Mouse (Mus musculus) cerebellum, adult (tissue): Measurements from ENCODE around the gene Fbxo46.
"Not testable (repeated sequence)": the region's sequence is repeated elsewhere in the genome, so short reads cannot be mapped to it uniquely, and the experiment has no call there.

Source experiments
- ATAC-seq: cut with Nextera tagmentation; 2 replicates; pipeline ENCODE4 v1.9.2; 2017; ENCODE audit warnings: mild to moderate bottlenecking, moderate library complexity, mixed read lengths; ENCODE audit not compliant: insufficient number of reproducible peaks, low FRiP score, low TSS enrichment

Fbxo46 gene

DNA sequence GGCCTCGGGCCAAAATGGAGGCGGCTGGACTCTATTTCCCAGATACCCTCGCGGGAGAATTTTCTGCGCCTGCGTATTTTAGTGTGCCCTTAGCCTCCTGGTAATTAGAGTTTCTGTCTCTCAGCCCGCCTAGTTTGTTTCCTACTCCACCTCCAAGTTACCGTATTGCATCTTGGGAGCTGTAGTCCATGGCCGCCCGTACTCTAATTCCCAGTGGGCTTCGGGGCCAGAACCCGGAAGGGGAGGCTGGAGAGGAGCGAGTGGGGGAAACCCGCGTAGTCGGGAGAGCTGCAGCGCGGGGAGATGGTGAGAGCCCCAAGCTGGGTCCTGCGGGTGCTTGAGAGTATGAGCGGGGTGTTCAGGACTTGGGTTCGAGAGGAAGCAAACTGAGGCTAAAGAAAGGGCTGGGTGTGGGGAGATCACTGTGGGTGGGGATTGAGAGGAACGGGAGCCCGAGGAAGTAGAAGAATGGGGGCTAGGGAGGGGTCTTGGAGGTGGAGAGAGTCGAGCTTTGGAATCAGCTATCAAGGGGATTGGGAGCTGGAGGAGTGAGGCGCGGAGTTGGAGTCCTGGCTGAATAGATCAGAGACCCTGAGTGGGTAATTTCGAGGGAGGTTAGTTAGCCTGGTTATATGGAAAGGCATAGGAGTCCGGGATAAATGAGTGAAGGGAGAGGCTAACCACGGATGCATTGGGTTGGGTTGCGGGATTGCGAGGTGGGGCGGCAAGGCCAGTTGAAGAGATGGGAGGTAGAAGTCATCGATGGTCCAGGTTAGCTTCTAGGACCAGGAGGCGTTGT, at the start of gene Fbxo46:
TSS of gene Fbxo46 (plus strand) at position 229 of the 799 bp plus-strand sequence.
- peak; percentile 98 for ATAC-seq

DNA sequence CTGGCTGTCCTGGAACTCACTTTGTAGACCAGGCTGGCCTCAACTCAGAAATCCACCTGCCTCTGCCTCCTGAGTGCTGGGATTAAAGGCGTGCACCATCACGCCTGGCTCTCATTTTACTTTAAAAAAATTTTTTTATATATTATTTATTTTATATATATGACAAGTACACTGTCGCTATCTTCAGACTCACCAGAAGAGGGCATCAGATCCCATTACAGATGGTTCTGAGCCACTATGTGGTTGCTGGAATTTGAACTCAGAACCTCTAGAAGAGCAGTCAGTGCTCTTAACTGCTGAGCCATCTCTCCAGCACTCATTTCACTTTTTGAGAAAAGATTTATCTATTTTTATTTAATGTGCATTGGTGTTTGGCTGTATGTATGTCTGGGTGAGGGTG, 48.6 kb upstream of the Fbxo46 start:
- ATAC-seq, result not testable (repeated sequence)

DNA sequence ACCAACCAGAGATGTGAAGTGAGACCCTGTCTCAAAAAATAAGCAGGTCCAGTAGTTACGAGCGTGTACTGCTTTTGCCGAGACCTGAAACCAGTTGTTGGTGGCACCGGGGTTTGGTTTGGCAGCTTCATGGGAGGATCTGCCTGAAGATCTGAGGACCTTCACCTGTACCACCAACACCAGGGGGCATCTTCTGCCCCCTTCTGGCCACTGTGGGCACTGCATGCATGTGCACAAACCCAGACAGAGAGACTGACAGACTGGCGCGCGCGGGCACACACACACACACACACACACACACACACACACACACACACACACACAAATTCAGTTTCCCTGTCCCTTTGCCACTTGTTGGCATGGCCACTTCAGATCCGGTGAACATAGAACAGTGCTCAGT, 46.2 kb upstream of the Fbxo46 start:
- no peak for ATAC-seq

- no peak for ATAC-seq
Observed at GRCm38 (mm10) chr7:19074494-19074893, 45.2 kb upstream of the Fbxo46 start.

DNA sequence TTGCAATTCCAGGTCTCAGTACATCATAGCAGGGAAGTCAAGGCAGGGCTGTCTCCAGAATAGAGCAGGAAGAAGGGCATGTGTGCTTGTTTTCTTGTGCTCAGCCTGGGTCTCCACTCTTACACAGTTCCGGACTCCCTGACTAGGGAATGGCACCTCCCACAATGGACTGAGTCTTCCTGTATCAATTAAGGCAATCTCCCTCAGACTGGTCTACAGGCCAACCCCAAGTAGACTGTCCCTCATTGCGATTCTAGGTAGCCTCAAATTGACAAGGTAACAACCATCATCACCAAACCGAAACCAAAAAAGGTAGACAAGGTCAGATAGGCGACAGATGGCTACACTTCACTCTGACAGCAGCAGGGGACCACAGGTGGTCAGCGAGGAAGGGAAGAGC, 44.4 kb upstream of the Fbxo46 start:
- ATAC-seq, result no peak

DNA sequence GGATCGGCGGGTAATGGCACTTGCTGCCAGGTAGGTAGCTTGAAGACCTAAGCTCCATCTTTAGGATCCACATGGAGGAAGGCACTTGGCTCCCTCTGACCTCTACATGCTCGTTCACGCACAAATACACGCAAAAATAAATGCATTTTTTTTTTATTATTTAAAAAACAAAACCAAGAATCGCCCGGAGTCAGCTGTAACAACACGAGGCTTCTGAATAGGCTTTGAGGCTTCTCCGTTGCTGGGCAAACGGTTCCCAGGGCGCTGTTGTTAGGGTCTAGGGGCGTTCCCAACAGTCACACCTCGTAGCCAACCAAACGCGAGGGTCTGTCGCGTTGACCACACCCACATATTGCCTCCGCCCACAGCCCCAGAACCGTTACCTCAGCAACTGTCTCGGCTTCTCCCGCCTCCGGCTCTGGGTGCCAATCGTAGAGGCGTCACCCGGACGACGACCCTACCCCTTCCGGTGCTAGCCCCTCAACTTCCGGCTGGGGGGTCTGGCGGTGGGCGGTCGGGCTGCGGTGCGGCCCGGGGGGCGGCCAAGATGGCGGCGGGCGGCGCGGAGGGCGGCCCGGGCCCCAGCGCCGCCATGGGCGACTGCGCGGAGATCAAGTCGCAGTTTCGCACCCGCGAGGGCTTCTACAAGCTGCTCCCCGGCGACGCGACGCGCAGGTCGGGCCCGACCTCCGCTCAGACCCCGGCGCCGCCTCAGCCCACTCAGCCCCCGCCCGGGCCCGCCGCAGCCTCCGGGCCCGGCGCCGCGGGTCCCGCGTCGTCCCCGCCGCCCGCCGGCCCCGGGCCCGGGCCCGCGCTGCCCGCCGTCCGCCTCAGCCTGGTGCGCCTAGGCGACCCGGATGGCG, 43.7 kb upstream of the Fbxo46 start, which contains the start of gene Dmwd:
TSS of gene Dmwd (plus strand) at position 505 of the 863 bp plus-strand sequence.
- peak; percentile 89 for ATAC-seq

DNA sequence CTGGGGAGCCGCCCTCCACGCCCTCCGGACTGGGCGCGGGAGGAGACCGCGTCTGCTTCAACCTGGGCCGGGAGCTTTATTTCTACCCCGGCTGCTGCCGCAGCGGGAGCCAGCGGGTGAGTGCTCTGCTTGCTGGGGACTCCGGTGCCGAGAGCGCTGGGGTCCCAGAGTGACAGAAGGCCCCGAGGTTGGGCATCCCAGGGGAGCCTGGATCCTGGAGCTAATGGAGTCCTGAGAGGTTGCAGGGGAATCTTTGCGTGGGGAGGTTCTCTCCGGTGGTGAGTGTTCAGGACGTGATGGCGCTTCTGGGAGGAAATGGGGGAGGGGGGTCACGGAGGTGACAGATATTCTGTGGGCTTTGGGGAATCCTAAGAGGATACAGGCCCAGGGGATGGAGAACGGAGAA, 43.1 kb upstream of the Fbxo46 start:
- ATAC-seq, result no peak; the same call in 1 of the 2 replicates

GRCm38 (mm10) chr7:19077761-19078160, 41.9 kb upstream of the Fbxo46 start:
- no peak for ATAC-seq

DNA sequence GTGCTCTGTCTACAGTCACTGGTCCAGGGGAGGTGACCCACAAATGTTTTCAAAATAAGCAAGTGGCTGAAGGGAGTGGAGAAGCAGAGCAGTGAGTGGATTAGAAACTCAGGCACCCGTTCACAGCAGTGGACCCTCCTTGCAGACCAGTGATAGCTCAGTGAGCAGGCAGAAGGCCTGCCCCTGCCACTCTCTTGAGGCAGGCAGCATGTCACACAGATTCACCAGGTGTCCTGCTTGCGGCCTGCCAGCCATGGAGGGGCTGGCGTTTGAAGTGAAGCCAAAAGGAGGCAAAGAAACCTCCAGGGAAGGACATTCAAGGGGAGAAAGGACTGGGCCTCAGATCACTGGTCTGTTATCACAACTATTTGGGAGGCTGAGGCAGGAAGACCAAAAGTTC, 40.9 kb upstream of the Fbxo46 start:
- ATAC-seq, result no peak

- no peak for ATAC-seq
Observed at GRCm38 (mm10) chr7:19080451-19080950, 39.2 kb upstream of the Fbxo46 start.

- ATAC-seq, result no peak
Observed at GRCm38 (mm10) chr7:19082171-19082570, 37.5 kb upstream of the Fbxo46 start.

DNA sequence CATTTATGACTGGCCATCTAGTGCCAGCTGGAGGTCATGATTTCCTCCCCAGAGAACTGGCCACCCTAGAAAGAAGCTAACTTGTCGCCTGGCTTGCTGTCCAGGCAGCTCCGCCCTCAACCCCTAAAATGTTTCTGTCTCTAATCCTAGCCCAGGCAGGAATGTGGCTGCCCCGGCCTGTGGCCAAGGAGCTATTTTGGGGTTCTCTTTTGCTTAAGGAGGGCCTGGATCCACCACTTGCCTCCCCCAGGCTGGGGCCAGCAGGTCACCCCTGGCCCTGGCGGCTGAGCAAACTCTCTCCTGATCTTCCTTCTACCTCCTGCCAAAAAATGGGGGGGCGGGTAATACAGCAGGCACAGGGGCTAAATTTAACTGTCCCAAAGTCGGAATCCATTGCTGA, 36.6 kb upstream of the Fbxo46 start:
- no peak for ATAC-seq

DNA sequence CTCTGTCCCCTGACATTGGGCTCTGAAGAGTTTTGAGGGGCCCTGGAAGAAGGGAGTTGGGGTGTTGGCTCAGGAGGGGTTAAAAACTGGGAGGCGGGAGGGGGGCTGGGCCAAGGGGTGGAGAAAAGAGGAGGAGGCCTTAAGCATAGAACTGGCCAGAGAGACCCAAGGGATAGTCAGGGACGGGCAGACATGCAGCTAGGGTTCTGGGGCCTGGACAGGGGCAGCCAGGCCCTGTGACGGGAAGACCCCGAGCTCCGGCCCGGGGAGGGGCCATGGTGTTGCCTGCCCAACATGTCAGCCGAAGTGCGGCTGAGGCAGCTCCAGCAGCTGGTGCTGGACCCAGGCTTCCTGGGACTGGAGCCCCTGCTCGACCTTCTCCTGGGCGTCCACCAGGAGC, 36.0 kb upstream of the Fbxo46 start, which contains the start of gene Dmpk:
TSS of gene Dmpk (plus strand) at position 149 of the 400 bp plus-strand sequence.
- no peak for ATAC-seq

GRCm38 (mm10) chr7:19084277-19084771, 35.3 kb upstream of the Fbxo46 start:
- ATAC-seq, result no peak

GRCm38 (mm10) chr7:19084921-19085473, 34.7 kb upstream of the Fbxo46 start:
- no peak for ATAC-seq

- no peak for ATAC-seq
Observed at GRCm38 (mm10) chr7:19085495-19085894, 34.2 kb upstream of the Fbxo46 start.

- ATAC-seq, result no peak
Observed at GRCm38 (mm10) chr7:19086042-19086441, 33.6 kb upstream of the Fbxo46 start.

DNA sequence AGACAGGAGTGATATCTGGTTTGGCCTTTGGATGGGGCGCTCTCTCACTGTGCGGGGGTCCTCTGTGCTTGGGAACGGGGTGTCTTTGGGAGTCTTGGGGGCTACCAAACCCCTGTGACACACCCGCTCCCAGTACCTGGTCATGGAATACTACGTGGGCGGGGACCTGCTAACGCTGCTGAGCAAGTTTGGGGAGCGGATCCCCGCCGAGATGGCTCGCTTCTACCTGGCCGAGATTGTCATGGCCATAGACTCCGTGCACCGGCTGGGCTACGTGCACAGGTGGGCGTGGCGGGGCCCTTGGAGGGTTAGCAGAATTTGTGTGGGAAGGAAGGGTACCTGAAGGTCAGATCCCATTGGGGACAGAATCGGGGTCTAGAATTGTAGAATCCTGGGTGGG, 32.9 kb upstream of the Fbxo46 start:
- no peak for ATAC-seq

- no peak for ATAC-seq
Observed at GRCm38 (mm10) chr7:19088813-19089212, 30.8 kb upstream of the Fbxo46 start.

GRCm38 (mm10) chr7:19091913-19092312, 27.7 kb upstream of the Fbxo46 start:
- ATAC-seq, result no peak
